Mouse (Mus musculus) heart, embryonic 15.5 days (tissue): ENCODE results near the gene Ccdc116. TPM values are rescaled to one million over a fixed set of nuclear protein-coding genes. Genes with fewer than 3 reads are reported as not detected.

Source experiments
- ATAC-seq: fragments of 200-750 bp; cut with Nextera tagmentation; replicated peaks from 2 replicates; pipeline ENCODE4 v1.8.0; 2017; ENCODE audit warnings: low read depth, moderate TSS enrichment; ENCODE audit not compliant: insufficient number of reproducible peaks, insufficient read depth, low FRiP score
- H3K27ac ChIP-seq: fragments of 300-500 bp; sonication (generic); 2 replicates; pipeline ENCODE4 v1.5.1; 2015; ENCODE audit warnings: mild to moderate bottlenecking, inconsistent platforms
- H3K27me3 ChIP-seq: fragments of 300-500 bp; sonication (generic); 2 replicates; pipeline ENCODE4 v1.6.1; 2015; ENCODE audit warnings: inconsistent platforms
- H3K36me3 ChIP-seq: fragments of 300-500 bp; sonication (generic); 2 replicates; pipeline ENCODE4 v1.6.1; 2015; ENCODE audit warnings: mild to moderate bottlenecking, inconsistent platforms
- H3K4me1 ChIP-seq: fragments of 300-500 bp; sonication (generic); replicated peaks from 2 replicates; pipeline ENCODE4 v1.6.1; 2015; ENCODE audit warnings: inconsistent platforms
- H3K4me2 ChIP-seq: fragments of 300-500 bp; sonication (generic); 2 replicates; pipeline ENCODE4 v1.6.1; 2015; ENCODE audit warnings: inconsistent platforms, mild to moderate bottlenecking, moderate library complexity
- H3K4me3 ChIP-seq: fragments of 300-500 bp; sonication (generic); 2 replicates; pipeline ENCODE4 v1.5.1; 2015; ENCODE audit warnings: mild to moderate bottlenecking, inconsistent platforms
- H3K9ac ChIP-seq: fragments of 300-500 bp; sonication (generic); 2 replicates; pipeline ENCODE4 v1.6.1; 2015; ENCODE audit warnings: mild to moderate bottlenecking, inconsistent platforms
- H3K9me3 ChIP-seq: fragments of 300-500 bp; sonication (generic); replicated peaks from 2 replicates; pipeline ENCODE4 v1.6.1; 2016; ENCODE audit warnings: inconsistent platforms
- WGBS: fragments of 180-500 bp; shearing (Covaris S2); methylation state at CpG from one replicate; pipeline ENCODE4 v1.1.7; 2015; ENCODE audit warnings: mixed read lengths; 5-methylcytosine and 5-hydroxymethylcytosine counted together
- polyA plus RNA-seq: library from polyadenylated mRNA; unstranded; fragments of >200 nt; fragmentation: Nextera tagmentation; extraction: Ambion mirVana; gene quantifications from 2 replicates; pipeline ENCODE4 v1.2.1, GENCODE M21; 2015

Gene Ccdc116
- polyA plus RNA-seq, 1 experiment from 2014 or later: 0.16 TPM

GRCm38 (mm10) chr16:17154346-17154745, 7.3 kb upstream of the Ccdc116 start:
- Histone ChIP-seq H3K4me1 (no peaks in the 10 kb centered on the region), H3K9me3 (no peaks in the 10 kb centered on the region), H3K9ac (no peak overlapping the region), H3K4me2 (no peak overlapping the region), H3K27me3 (no peaks in the 10 kb centered on the region), H3K36me3 (peaks cover 47% of the 10 kb centered on the region), H3K27ac (no peak overlapping the region; the same call in 1 of the 2 replicates), H3K4me3 (no peak overlapping the region)
- ATAC-seq: no peak
- WGBS: 78% methylated on average over 2 of the region's 2 CpGs

- Histone ChIP-seq H3K4me2 (no peak overlapping the region), H3K4me1 (peaks cover 15% of the 10 kb centered on the region), H3K27me3 (0 out of 2 replicates have a peak, but pooled peaks cover 3% of the 10 kb centered on the region), H3K4me3 (no peak overlapping the region), H3K36me3 (peaks cover 25% of the 10 kb centered on the region), H3K9me3 (no peaks in the 10 kb centered on the region), H3K27ac (no peak overlapping the region), H3K9ac (no peak overlapping the region)
- no peak for ATAC-seq
- WGBS: 92% methylated on average over 4 of the region's 4 CpGs
These were observed 4.8 kb upstream of the Ccdc116 start for GRCm38 (mm10) chr16:17151874-17152273.

DNA sequence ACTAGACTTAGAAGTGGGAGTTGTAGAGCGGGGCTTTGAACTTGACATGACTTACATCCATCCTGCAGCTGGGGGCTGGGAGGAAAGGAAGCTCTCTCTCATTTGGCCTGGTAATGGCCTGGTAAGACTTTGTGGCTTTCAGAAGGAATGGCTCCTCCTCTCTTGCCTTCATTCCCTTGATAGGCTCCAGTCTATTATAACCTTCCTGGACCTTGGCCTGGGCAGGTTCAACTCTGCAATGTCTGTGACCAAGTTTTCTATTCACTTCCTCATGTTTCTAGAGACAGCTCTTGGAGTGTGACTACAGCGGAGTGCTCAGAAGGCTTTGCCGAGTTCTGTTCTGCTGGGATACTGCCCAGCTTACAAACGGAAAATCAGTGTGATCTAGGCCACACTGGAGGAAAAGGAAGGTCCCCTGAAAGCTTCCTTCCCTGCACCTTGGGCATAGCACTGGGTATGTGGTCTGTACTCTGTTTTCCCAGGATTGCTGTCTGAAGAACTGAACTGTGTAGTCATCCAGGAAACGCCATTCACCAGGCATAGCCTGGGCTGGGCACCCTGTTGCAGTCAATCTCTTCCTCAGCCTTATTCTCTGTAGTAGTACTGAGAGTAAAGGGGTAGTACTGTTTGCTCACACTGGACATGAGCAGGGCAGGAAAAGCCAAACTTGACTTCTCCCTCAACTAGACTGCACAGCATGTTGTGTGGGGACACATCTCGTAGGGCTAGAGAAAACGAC, 3.7 kb upstream of the Ccdc116 start:
- Histone ChIP-seq H3K4me3 (no peak overlapping the region), H3K36me3 (peaks cover 25% of the 10 kb centered on the region), H3K27me3 (0 out of 2 replicates have a peak, but pooled peaks cover 3% of the 10 kb centered on the region), H3K4me1 (peaks cover 16% of the 10 kb centered on the region), H3K9ac (no peak overlapping the region), H3K27ac (no peak overlapping the region), H3K9me3 (no peaks in the 10 kb centered on the region), H3K4me2 (no peak overlapping the region)
- no peak for ATAC-seq
- WGBS: 83% methylated on average over 7 of the region's 7 CpGs

DNA sequence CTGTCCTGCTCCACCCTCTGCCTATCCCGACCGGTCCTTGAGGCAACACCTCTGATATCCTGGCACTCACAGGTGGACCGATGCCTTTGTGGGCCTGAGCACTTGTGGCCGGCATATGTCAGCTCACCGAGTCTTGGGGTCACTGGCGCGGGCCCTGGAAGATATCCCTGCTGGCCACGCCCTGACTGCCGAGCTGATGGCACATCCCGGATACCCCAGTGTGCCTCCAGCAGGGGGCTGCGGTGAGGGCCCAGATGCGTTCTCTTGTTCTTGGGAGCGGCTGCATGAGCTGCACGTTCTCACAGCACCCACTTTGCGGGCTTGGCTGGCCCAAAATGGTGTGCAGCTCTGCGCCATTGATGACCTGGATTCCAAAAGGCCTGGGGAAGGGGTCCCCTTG, 1.1 kb upstream of the Ccdc116 start:
- no peak for ATAC-seq

GRCm38 (mm10) chr16:17147391-17147929, 431 bp upstream of the Ccdc116 start:
- Histone ChIP-seq H3K4me3 (peak overlapping the region; percentile 70), H3K9ac (peak overlapping the region; percentile 58), H3K27ac (no peak overlapping the region), H3K36me3 (peaks cover 5% of the 10 kb centered on the region; the same call in 1 of the 2 replicates), H3K4me1 (peaks cover 16% of the 10 kb centered on the region), H3K27me3 (0 out of 2 replicates have a peak, but pooled peaks cover 3% of the 10 kb centered on the region), H3K9me3 (no peaks in the 10 kb centered on the region), H3K4me2 (peak overlapping the region; percentile 99)
- 0 out of 2 replicates have a peak, but pooled peaks have one; percentile 21 for ATAC-seq
- under 1% methylated on average over 41 of the region's 41 CpGs for WGBS

More for the DNA sequence above, 1.1 kb upstream of the Ccdc116 start:
- Histone ChIP-seq H3K36me3 (peaks cover 10% of the 10 kb centered on the region; the same call in 1 of the 2 replicates), H3K4me1 (peaks cover 16% of the 10 kb centered on the region), H3K4me2 (peak overlapping the region; percentile 99), H3K9ac (no peak overlapping the region), H3K9me3 (no peaks in the 10 kb centered on the region), H3K4me3 (peak overlapping the region; percentile 70), H3K27me3 (0 out of 2 replicates have a peak, but pooled peaks cover 3% of the 10 kb centered on the region), H3K27ac (no peak overlapping the region)
- WGBS: 13% methylated on average over 16 of the region's 16 CpGs

DNA sequence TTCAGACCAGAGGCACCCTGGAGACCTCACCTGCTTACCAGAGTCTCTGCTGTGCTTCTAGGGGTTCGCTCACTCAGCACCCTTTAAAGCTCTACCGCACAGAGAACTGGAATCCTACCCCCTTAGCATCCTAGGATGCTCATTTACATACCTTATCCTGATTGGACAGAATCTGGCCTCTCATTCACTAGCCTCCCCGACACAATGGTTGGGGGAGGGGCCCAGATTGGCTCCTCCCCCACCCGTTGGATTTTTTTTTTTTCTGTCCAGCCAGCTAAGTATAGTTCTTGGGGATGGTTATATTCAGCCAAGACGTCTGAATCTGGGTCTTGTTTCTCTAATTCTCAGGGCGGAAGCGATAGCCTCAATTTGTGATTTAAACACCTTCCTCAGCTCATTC, 2.7 kb downstream of the Ccdc116 start, which contains the start of gene Ydjc:
Ydjc (plus strand) TSS at position 283 of the 400 bp plus-strand sequence.
- H3K4me1 ChIP-seq: peaks cover 16% of the 10 kb centered on the region
- 0 out of 2 replicates have a peak, but pooled peaks cover 3% of the 10 kb centered on the region for H3K27me3 ChIP-seq
- H3K4me3 ChIP-seq: no peak within 1 kb of the TSS
- 28% methylated on average over 7 of the region's 7 CpGs for WGBS
- no peak within 1 kb of the TSS for H3K9ac ChIP-seq
- no peak within 1 kb of the TSS for H3K4me2 ChIP-seq
- H3K36me3 ChIP-seq: no peaks in the 10 kb centered on the region
- no peak for ATAC-seq
- H3K27ac ChIP-seq: no peak within 1 kb of the TSS
- H3K9me3 ChIP-seq: no peaks in the 10 kb centered on the region

GRCm38 (mm10) chr16:17137355-17137754, 9.7 kb downstream of the Ccdc116 start:
- no peak for ATAC-seq
- 78% methylated on average over 15 of the region's 15 CpGs for WGBS
- H3K4me3 ChIP-seq: no peak overlapping the region
- H3K27me3 ChIP-seq: no peaks in the 10 kb centered on the region
- no peak overlapping the region for H3K27ac ChIP-seq
- no peak overlapping the region for H3K9ac ChIP-seq
- H3K9me3 ChIP-seq: no peaks in the 10 kb centered on the region
- H3K36me3 ChIP-seq: no peaks in the 10 kb centered on the region
- no peak overlapping the region for H3K4me2 ChIP-seq
- peaks cover 4% of the 10 kb centered on the region for H3K4me1 ChIP-seq

DNA sequence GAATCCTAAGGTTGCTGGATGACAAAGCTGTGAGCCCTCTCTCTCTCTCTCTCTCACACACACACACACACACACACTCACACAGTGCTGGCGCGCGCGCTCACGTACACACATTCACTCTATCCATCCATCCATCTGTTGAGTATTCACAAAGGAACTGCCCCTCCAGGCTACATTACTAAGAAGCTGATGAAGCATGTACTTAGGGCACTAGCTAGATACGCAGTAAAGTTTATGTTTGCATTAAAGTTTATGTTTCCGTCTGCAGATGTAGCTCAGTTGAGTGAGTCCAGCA, 14.2 kb downstream of the Ccdc116 start:
- WGBS: 42% methylated on average over 7 of the region's 7 CpGs
- H3K27me3 ChIP-seq: no peaks in the 10 kb centered on the region
- H3K4me1 ChIP-seq: peaks cover 15% of the 10 kb centered on the region
- no peak for ATAC-seq
- no peaks in the 10 kb centered on the region for H3K9me3 ChIP-seq
- no peak overlapping the region for H3K27ac ChIP-seq
- H3K36me3 ChIP-seq: no peaks in the 10 kb centered on the region
- H3K9ac ChIP-seq: peak overlapping the region; percentile 43; the same call in 1 of the 2 replicates
- H3K4me3 ChIP-seq: peak overlapping the region; percentile 86
- peak overlapping the region; percentile 98 for H3K4me2 ChIP-seq

GRCm38 (mm10) chr16:17132089-17132905, 14.7 kb downstream of the Ccdc116 start, which contains the start of gene Sdf2l1:
Sdf2l1 (minus strand) TSS chr16:17132383.
- Histone ChIP-seq H3K4me3 (peak within 1 kb of the TSS; percentile 86), H3K4me2 (peak within 1 kb of the TSS; percentile 98), H3K9ac (peak within 1 kb of the TSS; percentile 74), H3K27ac (peak within 1 kb of the TSS; percentile 57), H3K4me1 (peaks cover 15% of the 10 kb centered on the region), H3K27me3 (no peaks in the 10 kb centered on the region), H3K36me3 (no peaks in the 10 kb centered on the region), H3K9me3 (no peaks in the 10 kb centered on the region)
- peak; percentile 97 for ATAC-seq
- WGBS: under 1% methylated on average over 47 of the region's 47 CpGs

DNA sequence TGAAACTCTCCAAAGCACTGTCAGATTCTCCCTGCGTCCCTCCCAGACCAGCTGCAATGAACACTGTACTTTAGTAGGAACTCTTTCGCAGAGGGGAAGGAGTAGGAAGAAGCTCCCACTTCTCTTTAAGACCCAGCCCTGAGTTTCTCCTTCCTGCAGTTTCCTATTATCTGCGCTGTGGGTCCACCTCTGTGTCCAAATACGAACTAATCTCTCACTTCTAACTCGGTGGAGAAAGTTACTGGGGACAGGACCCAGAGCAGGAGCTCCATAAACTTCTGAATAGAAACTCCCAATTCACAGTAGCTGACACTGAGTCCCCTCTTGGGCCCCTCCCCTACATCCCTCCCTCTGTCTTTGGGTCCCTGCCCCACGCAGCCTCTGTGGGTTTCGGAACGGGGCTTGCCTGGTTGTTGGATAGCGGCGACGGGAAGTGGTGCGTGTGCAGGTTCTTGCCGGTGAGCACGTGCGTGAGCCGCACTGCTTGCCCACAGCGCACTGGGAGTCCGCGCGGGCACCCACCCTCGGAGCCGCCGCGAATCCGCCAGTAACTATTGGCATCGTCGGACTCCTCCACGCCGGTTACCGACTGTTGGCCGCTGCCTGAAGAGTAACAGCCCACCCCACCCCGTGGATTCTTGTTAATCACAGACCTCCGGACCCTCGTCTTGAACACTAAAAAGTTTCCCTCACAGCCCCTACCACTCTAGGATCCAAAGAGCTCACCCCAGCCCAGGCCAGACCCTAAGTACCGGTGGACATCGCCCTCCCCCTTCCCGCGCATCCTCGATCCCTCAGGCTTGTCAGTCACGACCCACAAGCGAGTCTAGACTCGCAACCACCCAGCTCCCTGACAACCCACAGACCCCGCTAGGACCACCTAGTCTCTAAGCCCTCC, 15.6 kb downstream of the Ccdc116 start:
- Histone ChIP-seq H3K9ac (peak overlapping the region; percentile 74), H3K4me2 (peak overlapping the region; percentile 98), H3K36me3 (no peaks in the 10 kb centered on the region), H3K27me3 (no peaks in the 10 kb centered on the region), H3K4me3 (peak overlapping the region; percentile 86), H3K4me1 (peaks cover 15% of the 10 kb centered on the region), H3K27ac (peak overlapping the region; percentile 57), H3K9me3 (no peaks in the 10 kb centered on the region)
- 4% methylated on average over 43 of the region's 43 CpGs for WGBS
- ATAC-seq: 0 out of 2 replicates have a peak, but pooled peaks have one; percentile 0
